Mouse (Mus musculus) kidney, postnatal 10 days (tissue): Measurements from ENCODE around the gene Aifm3.
A peak's percentile ranks its signal among the peaks of the same experiment; 100 is the strongest.

Experiments used
- DNase-seq: peaks from one replicate; pipeline ENCODE4 v3.0.0; 2021; ENCODE audit warnings: mixed read lengths

Aifm3 gene

DNA sequence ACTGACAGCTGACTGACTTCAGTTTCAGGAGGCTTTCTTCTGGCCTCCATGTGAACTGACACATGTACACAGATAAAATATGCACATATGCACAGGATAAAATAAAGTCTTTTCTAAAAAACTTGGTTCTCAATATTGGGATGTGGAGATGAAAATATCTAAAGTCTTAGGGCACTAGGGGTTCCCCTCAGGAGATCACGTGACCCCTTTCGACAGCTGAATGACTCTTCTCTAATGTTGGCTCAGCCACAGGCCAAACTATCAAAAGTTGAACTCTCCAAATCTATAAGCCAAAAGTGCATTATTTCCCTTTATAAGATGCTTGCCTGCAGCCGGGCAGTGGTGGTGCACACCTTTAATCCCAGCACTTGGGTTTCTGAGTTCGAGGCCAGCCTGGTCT is 66.8 kb downstream of the Aifm3 start:
- peak; percentile 0 for DNase-seq

GRCm38 (mm10) chr16:17556907-17557306 is 67.5 kb downstream of the Aifm3 start:
- DNase-seq = peak; percentile 1
